Mouse (Mus musculus): ENCODE data around the gene Traf3ip1.

GRCm38 (mm10) chr1:91564598-91564997 is 70.2 kb downstream of the Traf3ip1 start:
- TF ChIP-seq CTCF (IDR thresholded peaks at IDR 0.05; ENCODE audit: control insufficient read depth, insufficient read depth, low read length) (no peak), POLR2A (IDR thresholded peaks at IDR 0.05; ENCODE audit: borderline replicate concordance, control insufficient read depth, low read depth, low read length) (no peak)
